Mouse (Mus musculus) midbrain, postnatal 0 days (tissue): ENCODE results near the gene Smc1b. TPM values are rescaled to one million over a fixed set of nuclear protein-coding genes. Genes with fewer than 3 reads are reported as not detected.

Source experiments
- ATAC-seq: fragments of 200-750 bp; cut with Nextera tagmentation; 2 replicates; pipeline ENCODE4 v1.8.0; 2017; ENCODE audit warnings: moderate number of reproducible peaks, mild to moderate bottlenecking, moderate TSS enrichment, moderate library complexity; ENCODE audit not compliant: low FRiP score
- DNase-seq: peaks from one replicate; pipeline ENCODE4 v3.0.0-alpha.2; 2015; ENCODE audit warnings: low spot score
- H3K27ac ChIP-seq: fragments of 300-500 bp; sonication (generic); 2 replicates; pipeline ENCODE4 v1.5.1; 2014; ENCODE audit warnings: low read depth, mild to moderate bottlenecking, low read length, mixed read lengths
- H3K27me3 ChIP-seq: fragments of 300-500 bp; sonication (generic); 2 replicates; pipeline ENCODE4 v1.6.1; 2014; ENCODE audit warnings: low read length, control low read depth, mixed read lengths; ENCODE audit not compliant: insufficient read depth
- H3K36me3 ChIP-seq: fragments of 300-500 bp; sonication (generic); 2 replicates; pipeline ENCODE4 v1.6.1; 2014; ENCODE audit warnings: low read length, control low read depth, mixed read lengths; ENCODE audit not compliant: insufficient read depth
- H3K4me1 ChIP-seq: fragments of 300-500 bp; sonication (generic); 2 replicates; pipeline ENCODE4 v1.6.1; 2014; ENCODE audit warnings: mild to moderate bottlenecking, control low read depth, antibody characterized with exemption, low read length, mixed read lengths; ENCODE audit not compliant: insufficient read depth
- H3K4me2 ChIP-seq: fragments of 300-500 bp; sonication (generic); 2 replicates; pipeline ENCODE4 v1.6.1; 2014; ENCODE audit warnings: low read depth, mild to moderate bottlenecking, low read length, mixed read lengths; ENCODE audit not compliant: poor library complexity, severe bottlenecking
- H3K4me3 ChIP-seq: fragments of 300-500 bp; sonication (generic); 2 replicates; pipeline ENCODE4 v1.5.1; 2014; ENCODE audit warnings: low read depth, mild to moderate bottlenecking, low read length, moderate library complexity
- H3K9ac ChIP-seq: fragments of 300-500 bp; sonication (generic); replicated peaks from 2 replicates; pipeline ENCODE4 v1.6.1; 2014; ENCODE audit warnings: mild to moderate bottlenecking, low read length, moderate library complexity, mixed read lengths; ENCODE audit not compliant: poor library complexity, severe bottlenecking
- H3K9me3 ChIP-seq: fragments of 300-500 bp; sonication (generic); 2 replicates; pipeline ENCODE4 v1.6.1; 2016; ENCODE audit warnings: low read length, control low read depth
- CTCF ChIP-seq: IDR thresholded peaks from 2 replicates; pipeline ENCODE4 v1.5.1; 2016; ENCODE audit warnings: antibody characterized with exemption, mild to moderate bottlenecking
- WGBS: fragments of 180-500 bp; shearing (Covaris S2); extraction: QIAGEN DNeasy Blood & Tissue Kit; methylation state at CpG from one replicate; pipeline ENCODE4 v1.1.7; 2014; 5-methylcytosine and 5-hydroxymethylcytosine counted together
- polyA plus RNA-seq: library from polyadenylated mRNA; unstranded; fragments of >200 nt; fragmentation: Nextera tagmentation; extraction: Ambion mirVana; gene quantifications from 2 replicates; pipeline ENCODE4 v1.2.1, GENCODE M21; 2015
- total RNA-seq: library from RNA; depleted of rRNA; stranded (reverse); fragments of >200 nt; gene quantifications from 2 replicates; pipeline ENCODE4 v1.2.3, GENCODE M21; 2014; rRNA removed

Gene Smc1b
- total RNA-seq (0.60 and 0.66 TPM in 2 replicates), polyA plus RNA-seq (0.18 and 0.39 TPM in 2 replicates)

GRCm38 (mm10) chr15:85131275-85132192 lies at the start of gene Smc1b, which contains the start of gene Ribc2:
TSS of gene Smc1b (minus strand) at chr15:85131964.
TSS of gene Ribc2 (plus strand) at chr15:85132078.
- no peak for TF ChIP-seq CTCF
- DNase-seq (peak; percentile 92), ATAC-seq (peak; percentile 38; the same call in 1 of the 2 replicates)
- no peaks in the 10 kb centered on the region for H3K36me3 ChIP-seq
- H3K27me3 ChIP-seq: no peaks in the 10 kb centered on the region
- 32% methylated on average over 55 of the region's 58 CpGs for WGBS
- H3K4me2 ChIP-seq: peak within 1 kb of the TSS; percentile 60
- no peak within 1 kb of the TSS for H3K27ac ChIP-seq
- H3K4me3 ChIP-seq: peak within 1 kb of the TSS; percentile 35
- 0 out of 2 replicates have a peak, but pooled peaks cover 4% of the 10 kb centered on the region for H3K4me1 ChIP-seq
- no peak within 1 kb of the TSS; the same call in 1 of the 2 replicates for H3K9ac ChIP-seq
- H3K9me3 ChIP-seq: no peaks in the 10 kb centered on the region

- DNase-seq (peak; percentile 53), ATAC-seq (no peak)
- Histone ChIP-seq H3K4me2 (no peak overlapping the region), H3K4me1 (no peaks in the 10 kb centered on the region), H3K4me3 (no peak overlapping the region), H3K9ac (no peak overlapping the region), H3K36me3 (no peaks in the 10 kb centered on the region), H3K27me3 (no peaks in the 10 kb centered on the region), H3K27ac (no peak overlapping the region), H3K9me3 (no peaks in the 10 kb centered on the region)
- TF ChIP-seq CTCF: no peak
Measured at GRCm38 (mm10) chr15:85180368-85180767, 48.6 kb upstream of the Smc1b start.

GRCm38 (mm10) chr15:85179528-85180180 lies 47.9 kb upstream of the Smc1b start:
- Histone ChIP-seq H3K27ac (no peak overlapping the region; the same call in 1 of the 2 replicates), H3K36me3 (no peaks in the 10 kb centered on the region), H3K4me3 (no peak overlapping the region), H3K9ac (no peak overlapping the region), H3K9me3 (no peaks in the 10 kb centered on the region), H3K4me2 (no peak overlapping the region), H3K4me1 (no peaks in the 10 kb centered on the region), H3K27me3 (no peaks in the 10 kb centered on the region)
- no peak for TF ChIP-seq CTCF
- no peak for ATAC-seq
- DNase-seq: peak; percentile 59
- 70% methylated on average over 7 of the region's 7 CpGs for WGBS

DNA sequence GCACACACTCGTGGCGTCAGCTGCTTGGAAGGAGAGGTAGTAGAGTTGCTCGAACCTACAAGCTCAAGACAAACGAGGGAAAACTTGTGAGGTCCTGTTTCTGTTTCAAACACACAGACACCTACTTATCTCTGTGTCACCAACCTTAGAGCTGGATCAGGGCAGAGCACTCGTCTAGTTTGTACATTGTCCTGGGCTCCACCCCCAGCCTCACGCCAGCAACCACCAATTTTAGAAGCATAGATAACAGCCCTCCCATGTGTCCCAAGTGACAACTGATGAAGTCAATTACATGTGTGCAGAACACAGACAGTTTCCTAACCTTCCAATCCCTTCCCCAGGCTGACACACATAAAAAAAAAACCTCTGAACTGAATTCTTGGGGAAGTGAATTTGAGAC lies 46.4 kb upstream of the Smc1b start:
- Histone ChIP-seq H3K4me1 (no peaks in the 10 kb centered on the region), H3K36me3 (no peaks in the 10 kb centered on the region), H3K4me2 (no peak overlapping the region), H3K9ac (no peak overlapping the region), H3K27ac (no peak overlapping the region), H3K4me3 (no peak overlapping the region), H3K27me3 (no peaks in the 10 kb centered on the region), H3K9me3 (no peaks in the 10 kb centered on the region)
- WGBS: 78% methylated on average over 6 of the region's 6 CpGs
- DNase-seq: no peak
- TF ChIP-seq CTCF: no peak
- ATAC-seq: no peak

DNA sequence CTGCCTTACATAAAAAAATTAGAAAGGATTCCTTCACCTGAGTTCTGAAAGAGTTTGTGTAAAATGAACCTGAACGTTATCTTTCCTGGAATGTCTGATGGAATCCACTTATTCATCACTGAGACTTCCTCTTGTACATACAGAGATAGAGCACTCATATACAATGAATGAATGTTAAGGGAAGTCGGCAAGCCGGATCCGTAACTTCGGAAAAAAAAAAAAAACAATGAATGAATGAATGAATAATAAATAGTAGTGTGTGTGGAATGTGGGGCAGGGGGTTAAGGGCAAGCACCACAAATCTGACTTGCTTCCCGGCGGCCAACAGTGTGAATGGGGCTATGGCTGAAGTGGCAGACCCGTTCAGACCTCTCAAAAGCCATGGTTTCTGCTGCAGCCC lies 45.8 kb upstream of the Smc1b start:
- Histone ChIP-seq H3K36me3 (no peaks in the 10 kb centered on the region), H3K9ac (no peak overlapping the region), H3K4me1 (no peaks in the 10 kb centered on the region), H3K9me3 (no peaks in the 10 kb centered on the region), H3K27me3 (no peaks in the 10 kb centered on the region), H3K27ac (no peak overlapping the region), H3K4me2 (no peak overlapping the region), H3K4me3 (no peak overlapping the region)
- 81% methylated on average over 8 of the region's 8 CpGs for WGBS
- no peak for TF ChIP-seq CTCF
- peak; percentile 63 for DNase-seq
- ATAC-seq: no peak

DNA sequence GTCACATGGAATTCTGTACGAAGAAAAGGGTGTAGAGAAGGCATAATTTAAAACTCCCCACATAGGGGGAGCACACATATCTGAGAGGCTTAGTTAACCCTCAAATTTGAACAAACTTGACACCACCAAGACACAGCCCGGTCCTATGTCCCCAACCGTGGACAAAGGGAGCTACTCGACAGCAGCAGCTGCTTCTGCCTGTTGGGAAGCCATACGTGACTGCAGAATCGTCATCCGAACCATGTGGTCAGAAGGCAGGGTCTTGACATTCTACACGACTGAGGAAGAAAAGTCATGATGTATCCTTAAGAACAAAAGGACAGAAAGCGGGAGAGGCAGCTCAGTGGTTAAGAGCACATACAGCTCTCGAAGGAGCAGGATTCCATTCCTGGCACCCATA lies 42.3 kb upstream of the Smc1b start:
- no peaks in the 10 kb centered on the region for H3K36me3 ChIP-seq
- ATAC-seq: no peak
- WGBS: 83% methylated on average over 10 of the region's 10 CpGs
- H3K4me3 ChIP-seq: no peak overlapping the region
- H3K4me1 ChIP-seq: no peaks in the 10 kb centered on the region
- no peaks in the 10 kb centered on the region for H3K9me3 ChIP-seq
- no peak overlapping the region for H3K9ac ChIP-seq
- DNase-seq: no peak
- H3K4me2 ChIP-seq: no peak overlapping the region
- H3K27ac ChIP-seq: no peak overlapping the region
- H3K27me3 ChIP-seq: no peaks in the 10 kb centered on the region
- TF ChIP-seq CTCF: no peak
